Mouse (Mus musculus): ENCODE results near the gene Thada.
A peak's percentile ranks its signal among the peaks of the same experiment; 100 is the strongest.
"Not testable (repeated sequence)": the region's sequence is repeated elsewhere in the genome, so short reads cannot be mapped to it uniquely, and the experiment has no call there.

Thada gene

DNA sequence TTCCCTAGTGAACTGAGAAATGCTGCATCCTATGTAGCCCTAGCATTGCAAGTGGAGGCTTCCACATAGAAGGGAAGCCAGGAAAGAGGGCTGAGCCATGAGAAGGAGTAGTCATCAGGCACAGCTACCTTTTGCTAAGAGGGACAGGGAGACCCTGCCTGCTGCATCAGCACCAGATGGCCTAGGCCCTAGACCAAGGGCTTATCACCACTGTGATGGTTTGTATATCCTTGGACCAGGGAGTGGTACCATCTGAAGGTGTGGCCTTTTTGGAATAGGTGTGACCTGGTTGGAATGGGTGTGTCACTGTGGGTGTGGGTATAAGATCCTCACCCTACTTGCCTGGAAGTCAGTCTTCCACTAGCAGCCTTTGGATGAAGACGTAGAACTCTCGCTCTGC, 247.2 kb downstream of the Thada start:
- not testable (repeated sequence) for DNase-seq (ENCODE audit: low spot score in 2 of 2)

DNA sequence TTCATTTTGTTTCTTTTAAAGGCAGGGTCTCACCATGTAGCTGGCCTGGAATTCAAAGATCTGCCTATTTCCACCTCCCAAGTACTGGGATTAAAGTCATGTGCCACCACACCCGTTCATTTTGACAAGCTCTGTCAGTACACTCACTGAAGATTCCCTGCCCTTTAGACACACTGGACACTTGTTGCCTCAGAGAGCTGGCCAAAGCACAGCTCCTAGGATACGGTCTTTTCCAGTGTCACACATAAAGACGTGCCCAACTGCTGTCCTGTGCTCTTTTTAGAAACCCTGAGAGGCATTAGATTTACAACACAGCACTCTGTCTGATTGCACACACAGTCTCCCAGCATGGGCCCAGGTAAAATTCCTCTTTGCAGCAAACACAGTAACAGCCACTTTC, 248.3 kb downstream of the Thada start:
- no peak for DNase-seq (ENCODE audit: low spot score in 2 of 2)

DNA sequence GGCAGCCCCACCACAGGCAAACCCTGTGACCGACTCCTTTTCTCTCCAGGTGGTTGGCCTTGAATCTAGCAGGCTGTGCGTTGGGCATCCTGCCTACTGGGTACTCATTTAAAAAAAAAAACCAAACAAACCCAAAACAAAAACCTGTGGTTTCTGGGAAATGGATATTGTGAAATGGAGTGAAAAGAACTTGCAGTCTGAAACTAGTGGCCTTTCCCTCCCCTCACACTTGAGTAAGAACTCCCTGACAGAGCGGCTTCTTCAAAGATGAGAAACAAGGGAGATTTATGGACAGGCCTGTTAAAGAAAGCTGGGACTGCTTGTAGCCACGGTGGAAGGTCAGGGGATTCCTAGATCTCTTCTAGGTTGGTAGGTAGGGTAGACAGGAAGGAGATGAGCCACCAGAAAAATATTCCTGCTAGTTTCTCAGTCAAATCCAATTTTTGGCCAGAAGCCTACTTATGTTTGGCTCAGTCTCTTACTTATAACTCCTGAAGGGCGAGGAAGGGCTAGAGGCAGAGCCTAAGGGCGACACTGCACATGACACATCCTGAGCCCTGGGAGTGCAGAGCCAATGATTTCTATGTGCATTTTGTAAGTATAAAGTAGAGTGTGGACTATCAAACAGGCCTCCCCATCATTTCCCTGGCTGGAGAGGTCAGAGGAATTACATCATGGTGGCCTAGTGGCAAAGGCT, 250.6 kb downstream of the Thada start:
- no peak for DNase-seq (ENCODE audit: low spot score in 2 of 2)

DNA sequence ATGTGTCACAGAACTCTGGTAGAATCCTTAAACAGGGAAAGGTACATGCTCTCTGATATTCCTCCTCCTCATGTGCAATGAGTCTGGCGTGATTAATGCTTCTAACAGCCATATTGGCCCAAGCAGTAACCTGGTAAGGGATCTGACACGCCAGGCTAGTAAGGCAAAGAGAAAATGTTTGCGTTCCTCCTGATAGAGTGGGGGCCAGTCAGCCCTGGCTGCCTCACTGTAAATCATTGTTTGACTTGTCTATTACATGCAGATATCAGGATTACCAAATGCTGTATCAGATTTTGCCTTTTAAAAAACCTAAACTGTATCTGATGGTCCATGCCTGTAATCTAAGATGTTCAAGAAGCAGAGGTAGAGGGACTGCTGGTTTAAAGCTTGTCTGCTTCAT, 252.5 kb downstream of the Thada start:
- no peak for DNase-seq (ENCODE audit: low spot score in 2 of 2)

DNA sequence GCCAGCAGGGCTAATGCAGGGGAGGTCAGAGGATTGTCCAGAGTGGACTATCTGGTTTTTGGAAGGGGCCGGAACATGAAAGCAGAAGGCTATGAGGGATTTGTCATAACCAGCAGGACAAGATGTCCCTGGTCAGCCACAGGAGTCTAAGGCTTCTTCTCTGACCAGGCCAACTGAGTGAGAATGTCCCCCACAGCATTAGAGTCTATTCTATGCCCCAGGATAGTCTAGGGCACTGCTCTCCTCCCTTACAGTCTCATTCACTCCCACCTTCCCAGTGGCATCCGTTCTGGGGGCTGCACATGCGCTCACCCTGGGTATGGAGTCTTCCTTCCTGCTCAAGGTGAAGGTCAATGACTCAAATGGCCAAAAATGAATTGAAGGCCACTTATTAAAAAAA, 258.4 kb downstream of the Thada start:
- no peak for DNase-seq (ENCODE audit: low spot score in 2 of 2)

DNA sequence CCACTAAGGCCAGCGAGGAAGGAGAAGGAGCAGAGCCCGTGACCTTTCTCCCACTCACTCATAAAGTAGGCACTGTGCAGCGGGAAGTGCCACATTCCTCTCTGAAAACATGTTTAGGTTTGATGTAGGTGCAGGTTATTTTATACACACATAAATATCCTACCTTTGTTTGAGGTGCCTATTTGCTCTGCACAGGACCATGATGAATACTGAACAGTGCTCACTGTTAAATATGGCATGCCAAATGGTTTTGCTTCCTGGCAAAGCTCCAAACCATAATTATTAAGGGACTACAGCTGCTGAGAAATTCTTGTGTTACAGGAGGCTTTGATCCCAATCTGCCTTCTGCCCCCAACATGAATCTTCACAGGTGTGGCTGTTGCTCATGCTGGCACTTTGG, 259.8 kb downstream of the Thada start:
- no peak for DNase-seq (ENCODE audit: low spot score in 2 of 2)

DNA sequence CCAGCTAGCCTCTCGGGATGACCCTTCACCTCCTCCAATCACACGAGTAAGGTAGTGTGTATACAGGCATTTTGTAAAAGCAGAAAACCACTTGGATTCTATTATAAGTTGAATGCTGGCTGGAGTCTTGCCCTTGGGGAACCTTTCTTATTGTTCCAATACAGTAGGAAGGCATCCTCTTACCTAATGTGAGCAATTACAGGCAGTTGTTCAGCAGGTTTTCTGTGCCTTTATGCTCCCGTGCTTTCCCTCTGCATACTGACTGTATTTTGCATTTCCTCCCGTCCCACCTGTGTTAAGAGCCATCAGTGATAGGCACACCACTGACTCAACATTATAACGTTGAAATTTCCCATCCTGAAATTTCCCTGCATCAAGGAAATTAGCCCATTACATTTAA, 261.0 kb downstream of the Thada start:
- DNase-seq (ENCODE audit: low spot score in 2 of 2), result no peak

DNA sequence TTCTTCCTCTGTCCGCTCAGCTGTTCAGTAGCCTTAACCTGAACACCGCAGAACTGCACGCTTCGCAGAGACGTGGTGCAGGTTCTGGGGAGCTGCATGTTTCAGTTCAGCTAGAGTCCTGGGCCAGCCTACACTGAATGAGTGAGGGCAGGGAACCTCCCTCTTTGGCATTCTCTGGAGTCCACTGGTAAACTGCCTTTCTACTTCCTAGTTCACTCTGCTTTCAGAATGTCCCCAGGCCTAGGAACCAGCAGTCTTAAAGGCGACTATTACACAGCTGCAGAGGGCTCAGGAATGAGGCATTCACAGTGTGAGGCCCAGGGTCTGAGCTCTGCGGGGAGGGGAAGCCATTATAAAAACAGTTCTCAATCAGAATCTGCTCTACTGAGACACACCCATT, 262.7 kb downstream of the Thada start:
- DNase-seq (ENCODE audit: low spot score in 2 of 2), result no peak

DNA sequence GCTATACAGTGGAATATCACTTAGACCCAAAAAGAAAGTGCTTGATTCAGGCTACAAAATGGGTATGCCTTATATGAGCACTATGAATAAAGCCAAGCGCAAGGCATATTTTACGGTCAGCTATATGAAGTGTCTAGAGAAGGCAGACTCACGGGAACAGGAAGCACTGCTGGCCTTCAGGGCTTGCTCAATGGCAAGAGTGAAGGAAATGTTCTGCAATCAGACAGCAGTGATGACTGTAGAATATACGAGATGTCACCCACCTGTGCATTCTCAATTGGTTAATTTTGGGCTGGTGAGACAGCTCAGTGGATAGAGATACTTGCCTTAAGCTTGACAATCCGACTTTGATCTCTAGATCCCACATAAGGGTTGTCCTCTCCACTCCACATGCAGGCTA, 264.8 kb downstream of the Thada start:
- DNase-seq (ENCODE audit: low spot score in 2 of 2), result no peak

DNA sequence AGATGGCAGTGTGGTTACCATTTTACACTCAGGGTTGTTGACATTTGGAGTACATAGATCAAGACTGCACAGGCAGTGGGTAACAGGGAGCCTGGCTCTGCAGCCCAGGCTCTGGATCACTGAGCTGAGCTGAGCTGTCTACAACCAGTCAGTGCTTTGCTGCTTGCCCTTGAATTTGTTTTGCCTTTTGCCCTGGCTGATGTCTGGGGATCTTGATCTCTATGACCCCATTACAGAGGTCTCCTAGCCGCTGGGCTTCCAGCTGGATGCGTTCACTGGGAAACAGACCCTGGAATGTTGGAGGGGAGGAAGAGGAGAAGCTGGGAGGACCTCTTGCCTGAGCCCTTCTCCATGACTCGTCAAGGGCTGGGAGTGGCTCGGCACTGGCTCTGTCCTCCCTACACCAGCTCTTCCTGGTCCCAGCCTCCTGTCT, 268.1 kb downstream of the Thada start:
- no peak for DNase-seq (ENCODE audit: low spot score in 2 of 2)

DNA sequence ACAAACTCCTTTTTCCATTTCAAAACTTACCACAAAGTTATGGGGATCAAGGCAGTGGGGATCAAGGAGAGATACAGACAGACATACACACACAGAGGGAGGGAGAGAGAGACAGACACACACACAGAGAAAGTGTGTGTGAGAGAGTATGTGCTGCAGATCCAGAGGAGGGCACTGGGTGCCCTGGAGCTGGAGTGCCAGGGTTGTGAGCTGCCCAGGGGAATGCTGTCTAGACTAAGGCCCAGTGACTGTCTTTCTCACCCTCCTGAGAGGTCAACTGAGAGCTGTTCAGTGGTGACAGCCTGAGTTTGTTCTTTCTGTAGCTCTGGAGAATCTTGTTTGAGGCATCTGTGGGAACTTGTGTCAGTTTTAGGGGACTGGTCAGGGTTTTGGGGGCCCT, 269.7 kb downstream of the Thada start:
- DNase-seq (ENCODE audit: low spot score in 2 of 2), result no peak

DNA sequence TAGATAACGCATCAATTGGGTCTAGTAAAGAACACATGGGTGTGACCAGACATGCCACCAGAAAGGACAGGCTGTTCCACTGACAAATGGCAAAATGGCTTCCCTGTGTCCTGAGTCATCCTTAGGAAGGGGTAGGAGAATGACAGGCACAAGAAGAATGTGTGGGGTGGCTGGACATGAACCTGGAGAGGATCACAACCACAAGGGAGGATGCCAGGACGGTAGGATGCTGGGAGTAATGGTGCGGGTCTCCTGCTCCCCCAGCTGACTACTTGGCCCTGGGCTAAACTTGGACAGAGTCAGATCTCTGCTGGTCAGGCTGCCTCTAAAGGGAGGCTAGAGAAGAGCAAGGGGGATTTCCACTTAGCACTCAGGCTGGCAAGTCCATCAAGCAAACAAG, 270.2 kb downstream of the Thada start:
- no peak for DNase-seq (ENCODE audit: low spot score in 2 of 2)

DNA sequence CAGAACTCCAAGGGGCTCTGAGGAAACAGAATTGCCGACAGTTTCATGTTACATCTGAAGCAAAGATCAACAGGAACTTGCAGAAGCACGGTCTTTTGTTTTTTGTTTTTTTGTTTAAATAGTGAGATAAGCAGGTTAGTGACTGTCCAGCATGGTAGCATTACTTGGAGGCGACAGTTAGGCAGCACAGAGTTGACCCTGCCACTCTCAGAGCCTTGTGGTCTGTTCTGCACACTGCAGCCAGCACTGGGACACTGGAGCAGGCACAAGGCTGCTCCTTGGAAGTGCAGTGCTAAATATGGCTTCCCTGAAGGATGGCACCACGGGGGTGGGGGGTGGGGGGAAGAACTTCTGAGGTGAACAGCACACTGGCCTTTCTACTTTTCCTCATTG, 271.0 kb downstream of the Thada start:
- no peak for DNase-seq (ENCODE audit: low spot score in 2 of 2)

DNA sequence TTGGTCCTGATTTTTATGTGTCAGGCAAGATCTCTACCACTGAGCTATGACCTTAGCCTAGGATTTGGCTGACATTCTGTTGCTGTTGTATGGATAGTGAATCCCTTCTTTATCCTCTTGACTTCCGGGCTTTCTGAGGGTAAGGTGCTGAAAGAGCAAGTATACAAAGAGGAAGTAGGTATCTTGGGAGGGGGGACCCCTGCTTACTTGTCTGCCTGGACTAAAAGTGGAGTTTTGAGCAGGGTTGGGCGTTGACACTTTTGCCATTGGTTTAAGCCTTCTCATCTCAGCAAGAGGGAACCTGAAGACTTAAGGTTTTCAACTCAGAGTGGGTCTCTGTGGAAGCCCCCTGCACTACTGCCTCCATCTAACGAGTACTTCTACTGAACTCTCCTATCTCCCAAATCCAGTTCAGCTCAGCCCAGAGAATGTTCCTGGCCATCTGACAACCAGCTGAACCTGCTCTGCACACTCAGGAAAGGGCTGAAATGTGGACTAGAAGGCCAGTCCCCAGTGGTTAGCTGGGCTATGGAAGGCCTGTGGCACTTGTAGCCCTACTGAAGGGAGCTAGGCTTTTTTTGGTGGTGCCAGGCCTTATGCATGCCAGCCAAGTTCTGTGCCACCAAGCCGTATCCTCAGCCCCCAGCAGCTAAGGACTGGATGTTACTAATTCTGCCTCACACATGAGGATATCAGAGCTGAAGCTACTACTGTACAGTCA, 271.6 kb downstream of the Thada start:
- DNase-seq (ENCODE audit: low spot score in 2 of 2), result no peak

DNA sequence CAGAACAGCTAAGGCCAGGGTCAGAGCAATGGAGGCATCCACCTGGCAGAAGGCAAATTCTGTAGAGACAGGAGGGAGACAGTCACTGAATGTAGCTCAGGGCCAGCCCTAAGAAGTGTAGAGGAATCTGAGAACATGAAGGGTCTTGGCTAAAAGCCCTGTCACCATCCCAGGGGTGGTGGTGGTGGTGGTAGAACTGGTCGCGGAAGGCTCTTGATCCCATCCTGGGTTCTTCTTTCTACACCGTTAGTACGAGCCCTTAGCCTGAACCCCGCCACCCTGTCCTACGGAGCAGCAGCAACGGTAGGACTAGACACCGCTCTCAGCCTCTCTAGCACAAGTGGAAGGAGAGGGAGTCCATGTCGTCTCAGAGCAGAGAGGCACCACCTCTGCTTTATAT, 272.6 kb downstream of the Thada start:
- no peak for DNase-seq (ENCODE audit: low spot score in 2 of 2)

DNA sequence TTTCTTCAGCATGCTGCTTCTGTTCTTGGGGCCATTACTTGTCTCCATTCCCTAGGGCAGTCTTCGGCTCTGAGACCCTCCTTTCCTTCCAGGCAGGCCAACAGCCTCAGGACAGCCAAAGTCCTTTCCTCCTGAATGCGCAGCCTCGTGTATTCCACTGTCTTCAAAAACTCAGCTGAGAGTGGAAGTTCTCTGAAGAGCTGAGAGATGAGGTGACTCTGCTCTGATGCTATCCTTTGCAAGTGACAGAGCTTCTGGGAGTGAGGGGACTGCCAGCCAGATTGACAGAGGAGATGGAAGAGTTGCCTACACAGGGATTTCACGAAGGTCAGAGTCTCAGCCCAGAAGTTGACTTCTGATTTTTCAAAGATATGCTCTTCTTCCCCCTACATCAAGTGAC, 274.1 kb downstream of the Thada start:
- DNase-seq (ENCODE audit: low spot score in 2 of 2), result no peak

DNA sequence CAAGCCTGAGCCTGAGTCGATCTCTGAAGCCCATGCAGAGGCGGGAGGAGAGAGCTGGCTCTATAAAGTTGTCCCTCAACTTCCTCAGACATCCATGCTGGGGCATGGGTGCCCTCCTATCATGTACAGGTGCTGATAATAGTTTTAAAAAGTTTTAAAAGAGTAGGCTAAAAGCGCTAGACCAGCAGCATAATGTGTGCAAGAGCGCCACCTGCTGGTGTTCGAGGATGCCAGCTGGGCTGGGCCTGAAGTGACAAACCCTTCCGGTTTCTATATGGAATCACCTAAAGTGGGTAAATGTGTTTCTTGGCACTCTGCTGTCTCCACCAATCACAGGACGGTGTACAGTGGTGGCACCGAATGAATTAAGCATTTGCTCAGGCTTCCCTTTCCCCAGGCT, 275.1 kb downstream of the Thada start:
- DNase-seq (ENCODE audit: low spot score in 2 of 2), result peak in 1 of 2 experiments; percentile 64

DNA sequence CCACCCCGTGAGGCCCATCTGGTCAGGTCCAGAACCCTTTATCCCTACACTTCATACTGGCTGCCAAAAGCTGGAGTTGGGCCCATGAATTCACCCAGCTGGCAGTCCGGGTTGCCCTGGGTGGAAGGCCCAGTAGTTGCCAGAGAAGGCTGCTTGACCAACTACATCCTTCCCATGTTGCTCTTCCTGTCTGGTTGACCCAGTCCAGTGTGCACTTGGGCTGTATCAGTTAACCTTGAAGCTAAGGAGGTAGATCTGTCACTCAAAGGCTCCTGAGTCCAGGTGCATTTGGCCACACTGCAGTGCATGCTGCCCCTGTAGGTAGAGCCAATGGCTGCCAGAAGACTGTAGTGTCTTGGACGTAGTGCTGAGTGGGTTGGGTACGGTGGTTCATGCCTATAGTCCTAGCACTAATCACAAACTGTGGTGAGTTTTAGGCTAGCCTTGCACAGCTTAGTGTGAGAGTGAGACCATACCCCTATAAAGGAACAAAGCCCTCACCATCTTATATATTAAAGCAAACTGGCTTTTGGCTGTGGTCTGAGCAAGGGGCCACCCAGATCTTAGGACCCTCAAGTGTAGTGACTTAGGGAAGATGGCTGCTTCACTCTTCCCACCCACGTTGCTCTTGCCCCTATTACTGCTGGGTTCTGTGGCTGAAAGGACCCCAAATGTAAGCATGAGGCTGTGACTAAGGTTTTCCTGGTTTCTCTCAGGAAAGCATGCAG, 276.7 kb downstream of the Thada start:
- no peak for DNase-seq (ENCODE audit: low spot score in 2 of 2)

DNA sequence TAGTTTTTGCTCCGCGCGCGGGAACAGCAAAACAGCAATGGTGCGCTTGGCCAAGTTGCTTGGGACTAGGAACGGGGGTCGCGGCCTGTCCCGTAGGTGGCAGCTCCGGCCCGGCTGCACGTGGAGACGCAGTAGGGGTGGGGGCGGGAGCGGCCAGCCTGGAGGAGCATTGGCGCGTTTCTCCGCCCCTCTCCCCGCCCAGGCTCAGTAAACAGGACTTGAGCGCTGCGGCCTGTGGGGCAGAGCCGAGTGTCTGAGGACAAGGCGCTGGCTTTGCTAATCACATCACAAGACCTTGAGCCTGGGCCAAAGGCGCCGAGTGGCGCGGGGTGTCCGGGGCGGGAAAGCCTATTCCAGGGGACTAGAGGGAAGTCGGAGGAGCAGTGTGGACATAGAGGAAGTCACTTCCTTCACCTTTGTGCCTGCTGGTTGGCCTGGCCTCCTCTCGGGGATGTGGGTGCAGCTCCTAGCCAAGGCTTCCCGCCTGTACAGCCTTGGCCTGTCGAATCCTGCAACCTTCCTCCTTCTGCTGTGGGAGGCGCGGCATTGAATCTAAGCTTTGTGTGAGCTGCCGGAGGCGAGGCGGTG, 277.5 kb downstream of the Thada start:
- peak; percentile 72 to 73 for DNase-seq (ENCODE audit: low spot score in 2 of 2)

DNA sequence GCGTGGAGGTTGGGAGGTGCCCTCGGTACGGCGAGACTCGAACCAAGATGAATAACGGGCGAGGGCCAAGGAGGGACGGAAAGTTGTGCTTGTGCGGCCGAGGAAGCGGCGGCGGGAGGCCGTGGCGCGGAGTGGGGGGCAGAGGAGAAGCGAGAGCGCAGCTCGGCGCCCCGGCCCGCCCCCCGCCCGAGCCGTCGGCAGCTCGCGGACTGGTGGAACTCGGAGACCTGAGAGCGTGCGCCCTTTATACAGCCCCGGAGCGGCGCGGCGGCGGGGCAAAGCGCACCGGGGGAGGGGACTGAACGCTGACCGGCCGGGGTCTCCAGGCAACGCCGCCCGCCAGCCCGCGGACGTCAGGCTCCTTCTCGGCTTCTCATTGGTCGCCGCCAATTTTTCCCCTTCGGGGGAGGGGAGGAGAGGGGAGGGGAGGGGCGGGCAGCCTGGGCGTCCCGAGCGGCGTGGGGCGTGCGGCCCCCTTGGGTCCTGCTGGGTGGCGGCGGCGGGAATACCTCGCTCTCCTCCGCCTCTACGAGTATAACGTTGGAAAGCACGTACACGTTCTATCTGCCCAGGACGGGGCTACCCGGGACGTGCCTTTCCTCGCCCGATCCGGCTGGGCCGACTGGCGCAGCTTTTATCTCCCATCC, 278.2 kb downstream of the Thada start, which contains the start of gene Zfp36l2:
Zfp36l2 (minus strand) TSS at position 221 of the 647 bp plus-strand sequence.
- DNase-seq (ENCODE audit: low spot score in 2 of 2), result peak; percentile 71 to 76

DNA sequence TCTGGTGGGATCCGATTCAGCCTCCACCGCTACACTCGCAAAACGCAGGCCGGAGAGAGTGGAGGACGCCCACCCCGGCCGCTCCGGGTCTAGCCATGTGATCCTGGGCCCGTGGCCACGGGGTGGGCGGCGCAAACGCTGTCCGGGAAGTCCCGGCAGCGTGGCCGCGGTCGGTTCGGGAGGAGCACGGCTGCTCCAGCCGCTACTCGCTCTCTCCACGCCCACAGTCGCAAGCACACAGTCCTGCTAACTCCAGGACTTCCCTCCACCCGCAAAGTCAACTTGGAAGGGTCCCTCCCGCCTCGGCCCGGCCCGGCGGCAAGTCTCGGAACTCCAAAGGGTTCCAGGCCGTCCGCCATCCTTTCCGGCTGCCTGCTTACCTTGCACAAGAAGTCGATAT, 278.7 kb downstream of the Thada start:
- DNase-seq (ENCODE audit: low spot score in 2 of 2), result not testable (repeated sequence)
